Mouse (Mus musculus) liver, postnatal 0 days (tissue): ENCODE results near the gene Ampd3. TPM values are rescaled to one million over a fixed set of nuclear protein-coding genes. Genes with fewer than 3 reads are reported as not detected.

Experiments
- ATAC-seq: fragments of 200-750 bp; cut with Nextera tagmentation; 2 replicates; pipeline ENCODE4 v1.8.0; 2017; ENCODE audit warnings: mild to moderate bottlenecking, moderate library complexity
- DNase-seq: peaks from one replicate; pipeline ENCODE4 v3.0.0-alpha.2; 2016
- H3K27ac ChIP-seq: fragments of 300-500 bp; sonication (generic); 2 replicates; pipeline ENCODE4 v1.5.1; 2014; ENCODE audit warnings: antibody characterized with exemption, moderate library complexity, mild to moderate bottlenecking, low read depth
- H3K27me3 ChIP-seq: fragments of 300-500 bp; sonication (generic); 2 replicates; pipeline ENCODE4 v1.6.1; 2014; ENCODE audit warnings: low read length, control low read depth, mixed read lengths; ENCODE audit not compliant: insufficient read depth
- H3K36me3 ChIP-seq: fragments of 300-500 bp; sonication (generic); replicated peaks from 2 replicates; pipeline ENCODE4 v1.6.1; 2014; ENCODE audit warnings: mild to moderate bottlenecking, control low read depth, low read length, moderate library complexity, mixed read lengths; ENCODE audit not compliant: insufficient read depth
- H3K4me1 ChIP-seq: fragments of 300-500 bp; sonication (generic); 2 replicates; pipeline ENCODE4 v1.6.1; 2014; ENCODE audit warnings: antibody characterized with exemption, mild to moderate bottlenecking, control low read depth; ENCODE audit not compliant: insufficient read depth
- H3K4me2 ChIP-seq: fragments of 300-500 bp; sonication (generic); 2 replicates; pipeline ENCODE4 v1.6.1; 2014; ENCODE audit warnings: low read depth, mild to moderate bottlenecking, low read length, moderate library complexity, mixed read lengths
- H3K4me3 ChIP-seq: fragments of 300-500 bp; sonication (generic); 2 replicates; pipeline ENCODE4 v1.5.1; 2014; ENCODE audit warnings: low read depth, low read length
- H3K9ac ChIP-seq: fragments of 300-500 bp; sonication (generic); replicated peaks from 2 replicates; pipeline ENCODE4 v1.6.1; 2014; ENCODE audit warnings: mild to moderate bottlenecking, moderate library complexity
- H3K9me3 ChIP-seq: fragments of 300-500 bp; sonication (generic); 2 replicates; pipeline ENCODE4 v1.6.1; 2016; ENCODE audit warnings: mild to moderate bottlenecking, control low read depth, low read length, mixed read lengths
- CTCF ChIP-seq: sonication (generic); IDR thresholded peaks from 2 replicates; pipeline ENCODE4 v1.5.1; 2016; ENCODE audit warnings: antibody characterized with exemption, low read depth
- EP300 ChIP-seq: IDR thresholded peaks from 2 replicates; pipeline ENCODE4 v1.6.1; 2016; ENCODE audit warnings: antibody characterized with exemption, low read depth, mild to moderate bottlenecking
- WGBS: fragments of 180-500 bp; shearing (Covaris S2); extraction: QIAGEN DNeasy Blood & Tissue Kit; methylation state at CpG from one replicate; pipeline ENCODE4 v1.1.7; 2014; ENCODE audit not compliant: insufficient replicate concordance; 5-methylcytosine and 5-hydroxymethylcytosine counted together
- polyA plus RNA-seq: library from polyadenylated mRNA; unstranded; fragments of >200 nt; fragmentation: Nextera tagmentation; extraction: Ambion mirVana; gene quantifications from 2 replicates; pipeline ENCODE4 v1.2.1, GENCODE M21; 2015

Ampd3 gene
- polyA plus RNA-seq, 1 experiment from 2014 or later, result 16.6 TPM

DNA sequence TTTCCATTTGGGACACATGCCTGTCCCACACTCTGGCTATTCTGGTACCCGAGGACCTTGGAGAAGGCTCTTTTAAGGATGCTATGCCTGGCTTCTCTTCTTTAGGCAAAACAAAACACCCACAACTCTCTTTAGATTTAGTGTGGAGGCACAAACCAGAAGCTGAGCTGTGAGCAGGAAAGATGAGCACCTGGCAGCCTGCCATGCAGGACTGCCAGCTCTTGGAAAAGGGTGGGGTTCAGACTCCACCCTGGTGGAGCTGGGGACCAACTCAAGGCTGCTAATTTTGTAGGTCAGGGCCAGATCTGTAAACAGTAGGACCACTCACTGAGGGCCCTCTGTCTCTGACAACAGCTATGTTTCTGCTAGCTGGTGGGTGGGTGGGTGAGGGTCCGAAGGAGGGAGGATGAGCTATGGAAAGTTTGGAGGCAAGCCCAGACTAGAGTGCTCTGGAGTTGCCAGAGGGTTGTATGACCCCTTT lies 13.3 kb downstream of the Ampd3 start:
- Histone ChIP-seq H3K4me1 (peaks cover 56% of the 10 kb centered on the region), H3K27me3 (no peaks in the 10 kb centered on the region), H3K36me3 (peaks cover 21% of the 10 kb centered on the region), H3K9ac (0 out of 2 replicates have a peak overlapping the region, but pooled peaks have one; percentile 9), H3K9me3 (no peaks in the 10 kb centered on the region), H3K27ac (peak overlapping the region; percentile 52), H3K4me2 (peak overlapping the region; percentile 66), H3K4me3 (peak overlapping the region; percentile 23)
- ATAC-seq (peak; percentile 69), DNase-seq (peak; percentile 81)
- WGBS, result 61% methylated on average over 2 of the region's 2 CpGs
- TF ChIP-seq CTCF, result no peak
- peak; percentile 11; the same call in 1 of the 2 replicates for TF ChIP-seq EP300

DNA sequence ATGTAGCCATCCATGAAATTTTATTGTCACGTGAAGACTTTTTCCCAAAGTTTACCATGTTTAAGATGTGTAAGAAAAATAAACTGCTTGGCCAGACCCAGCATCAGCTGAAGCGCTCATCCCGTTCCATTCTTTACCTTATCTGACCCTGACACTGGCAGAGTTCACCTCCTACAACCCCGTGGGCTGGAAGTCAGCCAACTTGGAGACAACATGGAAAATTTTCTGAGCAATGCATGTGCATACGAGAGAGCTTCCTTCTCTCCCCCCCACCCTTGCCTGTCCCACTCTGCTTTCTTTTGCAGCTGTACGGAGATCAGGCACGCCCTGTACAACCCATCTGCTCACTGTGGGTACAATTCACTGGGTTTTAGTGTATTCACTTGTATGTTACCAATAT lies 14.1 kb downstream of the Ampd3 start:
- Histone ChIP-seq H3K4me2 (peak overlapping the region; percentile 66), H3K9ac (0 out of 2 replicates have a peak overlapping the region, but pooled peaks have one; percentile 9), H3K4me3 (peak overlapping the region; percentile 23; the same call in 1 of the 2 replicates), H3K27me3 (no peaks in the 10 kb centered on the region), H3K9me3 (no peaks in the 10 kb centered on the region), H3K36me3 (peaks cover 21% of the 10 kb centered on the region), H3K27ac (peak overlapping the region; percentile 52), H3K4me1 (peaks cover 48% of the 10 kb centered on the region)
- peak; percentile 72 for DNase-seq
- peak; percentile 51 for ATAC-seq
- TF ChIP-seq CTCF, result no peak
- TF ChIP-seq EP300, result peak; percentile 68
- 37% methylated on average over 7 of the region's 7 CpGs for WGBS

DNA sequence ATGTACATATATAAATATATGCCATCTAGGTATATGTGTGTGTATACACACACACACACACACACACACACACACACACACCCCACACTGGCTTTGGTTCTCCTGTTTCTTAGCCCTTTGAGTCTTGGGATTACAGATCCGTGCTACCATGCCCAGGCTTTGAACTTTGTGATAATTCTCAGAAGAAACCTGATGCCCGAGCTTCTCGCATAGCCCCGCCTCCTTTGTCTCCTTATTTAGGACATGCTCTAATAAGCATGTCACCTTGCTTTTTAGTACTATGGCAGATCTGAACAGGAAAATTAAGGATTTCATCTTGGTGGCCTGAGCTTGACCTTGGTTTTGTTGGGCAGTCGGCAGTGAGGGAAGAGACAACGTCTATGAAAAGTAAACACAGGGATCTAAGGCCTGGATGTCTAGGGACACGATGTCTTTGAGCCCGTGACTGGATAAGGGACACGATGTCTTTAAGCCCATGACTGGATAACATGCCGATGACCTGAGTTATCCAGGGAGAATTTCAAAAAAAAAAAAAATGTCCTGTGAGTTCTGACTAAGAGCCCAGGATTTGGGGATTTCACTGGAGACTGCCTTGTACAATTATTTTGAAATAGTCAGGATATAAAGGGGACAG lies 15.0 kb downstream of the Ampd3 start:
- Histone ChIP-seq H3K4me2 (no peak overlapping the region), H3K27me3 (no peaks in the 10 kb centered on the region), H3K4me1 (peaks cover 43% of the 10 kb centered on the region), H3K27ac (no peak overlapping the region), H3K9me3 (no peaks in the 10 kb centered on the region), H3K36me3 (peaks cover 24% of the 10 kb centered on the region), H3K9ac (no peak overlapping the region), H3K4me3 (no peak overlapping the region)
- DNase-seq (no peak), ATAC-seq (no peak)
- TF ChIP-seq EP300 (peak; percentile 72), CTCF (no peak)
- WGBS, result 72% methylated on average over 10 of the region's 10 CpGs

DNA sequence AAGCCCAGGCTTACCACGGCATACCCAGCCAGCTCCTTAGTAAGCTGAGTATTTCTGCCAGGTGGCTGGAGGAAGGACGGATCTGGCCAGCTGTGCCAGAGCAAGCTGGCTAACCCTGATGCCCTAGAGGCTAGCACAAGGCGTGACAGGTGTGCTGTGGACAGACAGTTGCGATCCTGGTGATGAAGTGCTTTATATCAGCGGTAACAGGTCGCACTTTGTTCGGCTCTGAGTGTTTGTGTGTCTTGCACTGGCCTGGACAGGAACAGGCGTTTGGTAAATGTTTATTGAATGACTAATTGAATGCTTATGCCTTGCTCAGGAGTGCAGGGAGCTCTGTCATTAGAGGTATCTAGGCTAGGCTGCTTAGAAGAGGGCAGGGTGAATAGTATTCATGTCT lies 17.0 kb downstream of the Ampd3 start:
- Histone ChIP-seq H3K9ac (no peak overlapping the region), H3K4me2 (no peak overlapping the region), H3K4me1 (peaks cover 29% of the 10 kb centered on the region), H3K27me3 (no peaks in the 10 kb centered on the region), H3K4me3 (no peak overlapping the region), H3K27ac (no peak overlapping the region), H3K9me3 (no peaks in the 10 kb centered on the region), H3K36me3 (peaks cover 25% of the 10 kb centered on the region)
- TF ChIP-seq EP300 (no peak), CTCF (no peak)
- 74% methylated on average over 8 of the region's 8 CpGs for WGBS
- ATAC-seq (peak; percentile 24; the same call in 1 of the 2 replicates), DNase-seq (no peak)

DNA sequence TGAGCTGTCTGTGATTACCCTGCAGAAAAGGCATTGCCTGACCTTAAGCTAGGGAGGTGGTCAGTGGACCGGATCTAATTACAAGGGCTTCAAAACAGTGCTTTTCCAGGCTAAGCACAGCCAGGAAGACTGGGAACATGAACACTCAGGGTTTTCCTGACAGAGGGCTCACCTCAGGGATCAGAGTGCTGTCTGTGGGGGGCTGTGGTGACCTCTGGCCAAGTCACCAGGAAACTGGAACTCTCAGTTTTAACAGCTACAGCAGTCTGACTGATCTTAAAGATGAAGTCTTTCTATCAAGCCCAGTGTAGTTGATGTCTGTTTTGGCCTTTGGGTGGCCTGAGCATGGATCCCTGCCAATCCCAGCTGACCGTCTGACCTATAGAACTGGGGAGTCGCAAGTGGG lies 17.7 kb downstream of the Ampd3 start:
- Histone ChIP-seq H3K4me1 (peaks cover 21% of the 10 kb centered on the region), H3K4me3 (no peak overlapping the region), H3K36me3 (peaks cover 26% of the 10 kb centered on the region), H3K9ac (no peak overlapping the region), H3K4me2 (no peak overlapping the region), H3K9me3 (no peaks in the 10 kb centered on the region), H3K27me3 (no peaks in the 10 kb centered on the region), H3K27ac (no peak overlapping the region)
- ATAC-seq (no peak), DNase-seq (no peak)
- WGBS, result 91% methylated on average over 3 of the region's 3 CpGs
- no peak for TF ChIP-seq EP300
- TF ChIP-seq CTCF, result no peak

DNA sequence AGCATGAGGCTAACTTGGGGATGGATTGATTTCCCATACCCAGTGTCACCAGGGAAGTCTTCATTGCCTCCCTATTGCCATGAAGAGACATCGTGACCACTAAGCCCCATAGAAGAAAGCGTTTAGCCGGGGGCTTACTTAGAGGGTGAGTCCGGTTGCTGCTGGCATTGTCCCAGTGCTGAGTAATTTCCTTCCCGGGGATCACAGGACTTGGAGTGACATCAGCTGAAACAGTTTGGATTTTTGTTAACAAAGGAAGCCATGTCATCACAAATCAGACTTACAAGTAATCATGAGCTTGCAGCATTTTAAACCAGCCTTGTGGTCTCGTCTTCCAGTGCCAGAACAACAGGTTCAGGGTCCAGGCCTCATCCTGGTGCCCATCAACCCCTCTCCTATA lies 19.3 kb downstream of the Ampd3 start:
- no peak overlapping the region for H3K4me3 ChIP-seq
- TF ChIP-seq EP300 (no peak), CTCF (no peak)
- H3K27ac ChIP-seq, result no peak overlapping the region
- ATAC-seq (no peak), DNase-seq (no peak)
- 79% methylated on average over 6 of the region's 6 CpGs for WGBS
- H3K4me2 ChIP-seq, result no peak overlapping the region
- H3K4me1 ChIP-seq, result peaks cover 10% of the 10 kb centered on the region; the same call in 1 of the 2 replicates
- H3K9me3 ChIP-seq, result no peaks in the 10 kb centered on the region
- H3K36me3 ChIP-seq, result peaks cover 35% of the 10 kb centered on the region
- H3K9ac ChIP-seq, result no peak overlapping the region
- no peaks in the 10 kb centered on the region for H3K27me3 ChIP-seq
